Mouse (Mus musculus) small intestine, adult 2 months (tissue): ENCODE data around the gene Necab3.

Experiments used
- CTCF ChIP-seq: fragments of 200-500 bp; IDR thresholded peaks from 2 replicates; pipeline ENCODE4 v1.5.1; 2012; ENCODE audit warnings: low read depth, mild to moderate bottlenecking, control low read depth, inconsistent platforms, low read length, moderate library complexity, mixed read lengths; ENCODE audit not compliant: insufficient replicate concordance, insufficient read length; ENCODE audit errors: extremely low read depth
- POLR2A ChIP-seq: fragments of 200-500 bp; IDR thresholded peaks from 2 replicates; pipeline ENCODE4 v1.6.1; 2012; ENCODE audit warnings: low read depth, mild to moderate bottlenecking, control low read depth, inconsistent platforms, low read length, moderate library complexity

DNA sequence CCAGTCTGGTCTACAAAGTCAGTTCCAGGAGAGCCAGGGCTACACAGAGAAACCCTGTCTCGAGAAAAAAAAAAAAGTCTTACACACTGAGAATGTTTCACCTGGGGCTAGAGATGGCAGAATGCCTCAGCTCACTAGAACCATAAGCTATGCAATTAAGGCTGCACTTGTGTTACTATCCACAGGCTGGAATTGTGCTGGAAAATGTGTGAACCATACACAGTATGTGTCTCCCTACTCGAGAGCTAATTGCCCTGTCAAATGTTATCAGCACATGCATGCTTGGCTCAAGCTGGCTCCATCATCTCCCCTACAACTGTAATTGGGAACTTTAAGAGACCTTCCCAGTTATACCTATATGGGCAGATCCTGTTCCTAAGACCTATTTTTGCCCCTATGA is 7.8 kb downstream of the Necab3 start:
- no peak for TF ChIP-seq POLR2A
- no peak for TF ChIP-seq CTCF
